Mouse (Mus musculus) hindbrain, embryonic 14.5 days (tissue): ENCODE results near the gene Gm5108. TPM values are rescaled to one million over a fixed set of nuclear protein-coding genes. Genes with fewer than 3 reads are reported as not detected.

Experiments
- ATAC-seq: fragments of 200-750 bp; cut with Nextera tagmentation; 2 replicates; pipeline ENCODE4 v1.8.0; 2017; ENCODE audit warnings: moderate number of reproducible peaks, mild to moderate bottlenecking, moderate TSS enrichment, moderate library complexity; ENCODE audit not compliant: low FRiP score
- DNase-seq: peaks from one replicate; pipeline ENCODE4 v3.0.0-alpha.2; 2015; ENCODE audit warnings: low spot score
- H3K27ac ChIP-seq: fragments of 300-500 bp; sonication (generic); 2 replicates; pipeline ENCODE4 v1.5.1; 2014; ENCODE audit warnings: mild to moderate bottlenecking, moderate library complexity
- H3K27me3 ChIP-seq: fragments of 300-500 bp; sonication (generic); 2 replicates; pipeline ENCODE4 v1.6.1; 2014; ENCODE audit warnings: mild to moderate bottlenecking, low read length, mixed read lengths; ENCODE audit not compliant: control insufficient read depth, insufficient read depth
- H3K36me3 ChIP-seq: fragments of 300-500 bp; sonication (generic); replicated peaks from 2 replicates; pipeline ENCODE4 v1.6.1; 2014; ENCODE audit not compliant: control insufficient read depth, insufficient read depth
- H3K4me1 ChIP-seq: fragments of 300-500 bp; sonication (generic); replicated peaks from 2 replicates; pipeline ENCODE4 v1.6.1; 2014; ENCODE audit warnings: antibody characterized with exemption, low read length, mixed read lengths; ENCODE audit not compliant: control insufficient read depth, insufficient read depth
- H3K4me2 ChIP-seq: fragments of 300-500 bp; sonication (generic); replicated peaks from 2 replicates; pipeline ENCODE4 v1.6.1; 2014; ENCODE audit warnings: mild to moderate bottlenecking, moderate library complexity
- H3K4me3 ChIP-seq: fragments of 300-500 bp; sonication (generic); replicated peaks from 2 replicates; pipeline ENCODE4 v1.5.1; 2014; ENCODE audit warnings: mild to moderate bottlenecking, low read length
- H3K9ac ChIP-seq: fragments of 300-500 bp; sonication (generic); 2 replicates; pipeline ENCODE4 v1.6.1; 2014
- H3K9me3 ChIP-seq: fragments of 300-500 bp; sonication (generic); 2 replicates; pipeline ENCODE4 v1.6.1; 2016; ENCODE audit warnings: low read length; ENCODE audit not compliant: control insufficient read depth
- WGBS: fragments of 180-500 bp; shearing (Covaris S2); extraction: QIAGEN DNeasy Blood & Tissue Kit; methylation state at CpG from one replicate; pipeline ENCODE4 v1.1.7; 2014; 5-methylcytosine and 5-hydroxymethylcytosine counted together
- polyA plus RNA-seq: library from polyadenylated mRNA; unstranded; fragments of >200 nt; fragmentation: Nextera tagmentation; extraction: Ambion mirVana; gene quantifications from 2 replicates; pipeline ENCODE4 v1.2.1, GENCODE M21; 2014

Gm5108 gene
- not detected in 2 replicates for polyA plus RNA-seq

DNA sequence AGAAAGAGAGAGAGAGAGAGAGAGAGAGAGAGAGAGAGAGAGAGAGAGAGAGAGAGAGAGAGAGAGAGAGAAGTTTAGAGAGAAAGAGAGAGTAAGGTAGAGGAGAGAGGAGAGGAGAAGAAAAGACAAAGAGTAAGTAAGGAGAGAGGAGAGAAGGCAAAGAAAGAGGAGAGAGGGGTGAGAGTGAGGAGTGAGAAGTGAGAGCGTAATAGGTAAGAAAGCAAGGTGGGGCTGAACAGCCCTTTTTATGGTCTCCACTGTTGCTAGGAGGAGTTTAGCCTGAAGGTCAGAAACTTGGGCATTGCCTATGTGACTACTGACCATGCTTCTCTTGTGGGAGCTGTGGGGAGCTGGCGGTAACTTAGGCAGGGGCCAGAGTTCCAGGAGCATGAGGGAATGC, at the start of gene Gm5108:
Gene Gm5108 (plus strand): TSS at position 301 of the 400 bp plus-strand sequence.
- H3K27ac ChIP-seq, result no peak within 1 kb of the TSS
- no peaks in the 10 kb centered on the region for H3K9me3 ChIP-seq
- 96% methylated on average over 2 of the region's 2 CpGs for WGBS
- H3K4me2 ChIP-seq, result no peak within 1 kb of the TSS
- no peak for DNase-seq
- H3K4me3 ChIP-seq, result no peak within 1 kb of the TSS
- H3K36me3 ChIP-seq, result no peaks in the 10 kb centered on the region
- no peak for ATAC-seq
- H3K27me3 ChIP-seq, result no peaks in the 10 kb centered on the region
- no peaks in the 10 kb centered on the region for H3K4me1 ChIP-seq
- no peak within 1 kb of the TSS for H3K9ac ChIP-seq

DNA sequence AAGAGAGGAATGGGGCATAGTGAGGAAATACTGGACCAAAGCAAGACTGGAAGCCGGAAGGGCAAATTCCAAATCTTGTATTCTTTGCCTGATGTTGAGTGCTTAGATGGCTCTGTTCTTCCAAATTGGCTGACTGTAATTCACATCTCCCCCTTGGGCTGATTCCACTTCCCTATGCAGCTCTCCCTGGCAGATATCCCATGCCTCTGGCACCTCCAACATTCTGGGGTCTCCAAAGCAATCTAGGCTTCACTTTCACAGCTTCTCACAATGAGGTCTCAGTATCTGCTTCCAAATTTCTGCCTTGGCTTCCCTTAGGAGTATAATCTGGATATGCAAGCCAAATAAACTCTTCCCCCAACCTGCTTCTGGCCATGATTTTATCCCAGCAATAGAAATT, 42.5 kb upstream of the Gm5108 start:
- H3K4me3 ChIP-seq, result no peak overlapping the region
- 90% methylated on average over 1 of the region's 1 CpGs for WGBS
- H3K4me2 ChIP-seq, result no peak overlapping the region
- no peak for ATAC-seq
- no peak overlapping the region for H3K9ac ChIP-seq
- DNase-seq, result no peak
- no peaks in the 10 kb centered on the region for H3K4me1 ChIP-seq
- no peaks in the 10 kb centered on the region for H3K36me3 ChIP-seq
- no peaks in the 10 kb centered on the region for H3K9me3 ChIP-seq
- H3K27ac ChIP-seq, result no peak overlapping the region
- no peaks in the 10 kb centered on the region for H3K27me3 ChIP-seq

DNA sequence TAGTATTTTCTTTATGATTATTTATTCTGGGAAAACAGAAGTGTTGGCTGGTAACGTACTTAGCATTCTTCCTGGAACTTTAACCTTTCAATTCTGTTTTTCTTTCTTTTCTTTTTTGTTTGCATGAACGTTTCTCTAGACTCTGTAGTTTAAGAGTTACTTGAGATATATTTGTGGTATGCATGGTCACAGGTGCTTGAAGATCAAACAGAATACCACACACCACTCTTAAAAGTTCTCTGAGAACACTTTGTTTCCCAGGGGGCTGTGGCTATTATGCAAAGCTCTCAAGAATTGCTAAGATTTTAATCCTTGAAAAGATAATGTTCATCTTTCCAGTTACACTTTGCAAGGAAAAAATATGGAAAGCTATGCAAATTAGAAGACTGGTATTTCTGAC, 36.9 kb upstream of the Gm5108 start:
- H3K4me3 ChIP-seq, result no peak overlapping the region
- no peaks in the 10 kb centered on the region for H3K36me3 ChIP-seq
- no peak overlapping the region for H3K9ac ChIP-seq
- DNase-seq, result no peak
- 80% methylated on average over 2 of the region's 2 CpGs for WGBS
- no peak overlapping the region for H3K27ac ChIP-seq
- no peak overlapping the region for H3K4me2 ChIP-seq
- no peaks in the 10 kb centered on the region for H3K4me1 ChIP-seq
- H3K27me3 ChIP-seq, result no peaks in the 10 kb centered on the region
- no peak for ATAC-seq
- peaks cover 3% of the 10 kb centered on the region; the same call in 1 of the 2 replicates for H3K9me3 ChIP-seq

DNA sequence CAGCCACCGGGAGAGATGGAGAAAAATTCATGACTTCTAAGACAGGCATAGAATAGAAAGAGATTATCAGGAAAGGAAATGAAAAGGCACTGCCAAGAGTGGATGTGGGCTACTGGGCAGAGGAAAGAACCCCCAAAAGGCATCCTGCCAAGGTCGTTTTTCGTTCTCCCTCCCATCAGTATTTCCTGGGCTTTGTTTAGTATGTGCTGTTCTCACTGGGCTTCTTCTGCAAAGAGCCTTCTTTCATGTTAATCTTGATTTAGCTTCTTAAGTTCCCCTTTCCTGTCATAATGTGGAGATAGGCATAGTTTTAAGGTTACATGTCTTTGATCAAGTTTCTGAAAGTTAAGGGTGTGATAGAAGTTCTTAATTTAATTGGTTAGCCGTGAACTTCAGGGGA, 10.9 kb upstream of the Gm5108 start:
- H3K27ac ChIP-seq, result no peak overlapping the region
- H3K27me3 ChIP-seq, result no peaks in the 10 kb centered on the region
- H3K36me3 ChIP-seq, result no peaks in the 10 kb centered on the region
- H3K9me3 ChIP-seq, result no peaks in the 10 kb centered on the region
- DNase-seq, result no peak
- H3K9ac ChIP-seq, result no peak overlapping the region
- H3K4me3 ChIP-seq, result no peak overlapping the region
- H3K4me2 ChIP-seq, result no peak overlapping the region
- no peaks in the 10 kb centered on the region for H3K4me1 ChIP-seq
- WGBS, result 70% methylated on average over 4 of the region's 4 CpGs
- no peak for ATAC-seq

DNA sequence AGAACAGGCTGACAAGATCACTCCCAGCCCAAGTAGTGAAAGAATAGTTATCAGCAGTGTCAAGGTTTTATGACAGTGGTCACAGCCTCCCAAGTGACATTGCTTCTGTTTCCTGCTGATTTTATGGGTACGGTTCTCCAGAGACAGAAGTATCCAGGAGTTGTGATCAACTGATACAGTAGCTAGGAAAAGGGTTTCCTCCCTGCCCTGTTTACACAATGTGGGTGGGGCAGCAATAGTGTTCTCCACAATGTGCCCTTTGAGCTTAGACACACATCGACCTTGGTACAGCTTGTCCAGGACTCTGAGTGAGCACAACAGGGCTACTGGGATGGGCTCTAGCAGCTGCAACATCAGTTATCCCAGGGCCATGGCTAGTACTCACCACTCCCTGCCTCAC, 9.8 kb upstream of the Gm5108 start:
- H3K4me3 ChIP-seq, result no peak overlapping the region
- WGBS, result 81% methylated on average over 2 of the region's 2 CpGs
- H3K4me1 ChIP-seq, result no peaks in the 10 kb centered on the region
- H3K4me2 ChIP-seq, result no peak overlapping the region
- no peaks in the 10 kb centered on the region for H3K9me3 ChIP-seq
- no peak overlapping the region for H3K9ac ChIP-seq
- no peaks in the 10 kb centered on the region for H3K36me3 ChIP-seq
- no peak for ATAC-seq
- no peak overlapping the region for H3K27ac ChIP-seq
- no peaks in the 10 kb centered on the region for H3K27me3 ChIP-seq
- no peak for DNase-seq

DNA sequence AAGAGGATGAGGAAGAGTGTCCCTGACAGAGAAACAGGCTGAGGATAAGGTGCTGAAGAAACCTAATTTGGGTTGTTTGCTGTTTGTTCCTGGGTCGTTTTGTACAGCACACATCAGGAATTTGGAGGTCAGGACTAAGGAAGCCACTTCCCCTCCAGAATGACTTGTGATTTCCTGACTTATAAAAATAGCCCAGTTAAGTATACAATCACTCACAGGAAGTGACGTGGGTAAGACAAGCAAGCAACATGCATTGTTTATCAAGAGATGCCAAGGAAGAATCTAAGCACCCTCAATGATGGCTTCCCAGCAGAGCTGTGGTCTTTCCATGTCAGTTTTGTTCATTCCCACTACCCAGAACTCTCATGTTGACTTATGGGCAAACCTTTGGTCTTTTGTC, 1.7 kb downstream of the Gm5108 start:
- WGBS, result 69% methylated on average over 2 of the region's 2 CpGs

DNA sequence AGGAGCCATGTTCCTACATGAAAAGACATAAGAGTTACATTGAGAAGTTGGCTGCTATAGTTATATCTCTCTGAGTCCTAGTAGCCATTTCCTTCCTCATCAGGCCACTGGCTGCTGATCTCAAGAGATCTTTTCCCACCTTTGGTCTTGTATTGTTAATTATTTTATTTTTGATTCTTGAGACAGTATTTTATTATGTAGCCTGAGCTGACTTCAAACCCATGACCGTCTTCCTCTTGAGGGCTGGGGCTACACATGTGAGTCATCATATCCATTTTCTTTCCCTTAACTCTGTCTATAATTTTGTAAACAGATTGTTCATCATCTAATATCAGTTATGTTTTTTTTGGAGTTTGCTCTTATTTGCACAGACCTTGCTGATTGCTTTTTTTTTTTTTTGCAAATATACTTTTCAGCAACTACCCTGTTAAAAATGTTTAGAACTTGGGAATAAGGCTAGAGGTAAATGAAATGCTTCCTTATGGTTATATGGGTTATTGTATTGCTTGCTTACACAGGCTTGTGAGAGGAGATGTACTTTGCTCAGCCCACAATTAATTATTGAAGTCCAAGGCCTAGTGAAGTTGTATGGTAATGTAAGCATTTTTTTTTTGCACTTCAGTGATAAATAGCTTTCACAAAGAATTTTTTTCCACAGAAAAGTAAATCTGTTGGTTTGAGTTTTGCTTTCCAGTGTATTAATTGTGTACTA, 2.8 kb downstream of the Gm5108 start:
- no peak overlapping the region for H3K4me3 ChIP-seq

More for the DNA sequence above, 1.7 kb downstream of the Gm5108 start:
- no peak overlapping the region for H3K4me3 ChIP-seq
- DNase-seq, result no peak
- no peaks in the 10 kb centered on the region for H3K36me3 ChIP-seq
- H3K4me2 ChIP-seq, result no peak overlapping the region
- no peaks in the 10 kb centered on the region for H3K4me1 ChIP-seq
- no peaks in the 10 kb centered on the region for H3K27me3 ChIP-seq
- no peak for ATAC-seq
- no peaks in the 10 kb centered on the region for H3K9me3 ChIP-seq
- no peak overlapping the region for H3K9ac ChIP-seq
- no peak overlapping the region for H3K27ac ChIP-seq

DNA sequence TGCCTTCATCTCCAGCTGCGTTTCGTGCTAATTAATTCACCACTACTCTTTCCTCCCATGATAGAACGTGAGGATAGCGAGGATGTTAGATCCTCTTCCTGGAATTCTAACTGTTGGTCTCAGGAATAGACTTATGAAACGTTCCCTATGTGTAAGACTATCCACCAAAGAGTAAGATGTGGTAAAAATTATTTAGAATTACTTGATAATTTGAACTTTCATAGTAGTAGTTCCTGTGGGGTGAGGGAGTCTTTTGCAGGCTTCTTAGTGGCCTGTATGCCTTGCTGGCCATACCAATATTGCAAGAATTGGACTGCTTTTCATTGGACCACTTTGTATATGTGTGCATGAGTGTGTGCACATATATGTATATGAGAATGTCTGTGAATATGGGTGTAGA, 4.9 kb downstream of the Gm5108 start, which contains the start of gene Gm21905:
Gene Gm21905 (minus strand): TSS at position 101 of the 400 bp plus-strand sequence.
- WGBS, result 76% methylated on average over 5 of the region's 5 CpGs
- no peak within 1 kb of the TSS for H3K27ac ChIP-seq
- H3K27me3 ChIP-seq, result no peaks in the 10 kb centered on the region

More for the DNA sequence above, 2.8 kb downstream of the Gm5108 start:
- no peak for ATAC-seq
- H3K27ac ChIP-seq, result no peak overlapping the region
- WGBS, result 100% methylated on average over 1 of the region's 1 CpGs
- no peak overlapping the region for H3K4me2 ChIP-seq
- no peak for DNase-seq
- H3K4me1 ChIP-seq, result no peaks in the 10 kb centered on the region
- no peaks in the 10 kb centered on the region for H3K9me3 ChIP-seq
- H3K36me3 ChIP-seq, result no peaks in the 10 kb centered on the region
- no peaks in the 10 kb centered on the region for H3K27me3 ChIP-seq
- H3K9ac ChIP-seq, result no peak overlapping the region

DNA sequence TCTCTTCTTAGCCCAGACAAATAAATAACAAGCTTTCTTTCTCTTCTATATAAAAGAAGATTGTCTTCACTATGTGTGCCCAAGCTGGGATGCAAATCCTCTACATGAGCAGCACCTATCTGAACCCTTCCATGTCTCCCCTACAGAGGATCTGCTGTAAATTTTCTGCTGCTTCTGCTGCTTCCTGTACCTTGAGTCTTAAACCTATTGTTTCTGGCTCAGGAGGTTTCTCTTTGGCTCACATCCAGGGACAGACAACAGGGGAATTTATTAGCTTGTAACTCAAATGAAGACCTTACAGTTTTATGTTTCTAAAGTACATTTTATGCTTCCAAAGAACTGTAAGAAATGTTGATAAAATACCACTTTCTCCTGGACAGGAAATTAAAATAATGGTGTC, 5.5 kb downstream of the Gm5108 start:
- no peaks in the 10 kb centered on the region for H3K4me1 ChIP-seq
- no peak for DNase-seq
- no peak overlapping the region for H3K27ac ChIP-seq
- no peak overlapping the region for H3K9ac ChIP-seq
- no peaks in the 10 kb centered on the region for H3K36me3 ChIP-seq
- H3K9me3 ChIP-seq, result no peaks in the 10 kb centered on the region
- no peaks in the 10 kb centered on the region for H3K27me3 ChIP-seq
- ATAC-seq, result no peak
- no peak overlapping the region for H3K4me2 ChIP-seq
- H3K4me3 ChIP-seq, result no peak overlapping the region

More for the DNA sequence above, 4.9 kb downstream of the Gm5108 start, which contains the start of gene Gm21905:
- H3K9me3 ChIP-seq, result no peaks in the 10 kb centered on the region
- no peaks in the 10 kb centered on the region for H3K4me1 ChIP-seq
- H3K4me2 ChIP-seq, result no peak within 1 kb of the TSS
- DNase-seq (no peak), ATAC-seq (no peak)
- H3K4me3 ChIP-seq, result no peak within 1 kb of the TSS
- H3K9ac ChIP-seq, result no peak within 1 kb of the TSS
- no peaks in the 10 kb centered on the region for H3K36me3 ChIP-seq

DNA sequence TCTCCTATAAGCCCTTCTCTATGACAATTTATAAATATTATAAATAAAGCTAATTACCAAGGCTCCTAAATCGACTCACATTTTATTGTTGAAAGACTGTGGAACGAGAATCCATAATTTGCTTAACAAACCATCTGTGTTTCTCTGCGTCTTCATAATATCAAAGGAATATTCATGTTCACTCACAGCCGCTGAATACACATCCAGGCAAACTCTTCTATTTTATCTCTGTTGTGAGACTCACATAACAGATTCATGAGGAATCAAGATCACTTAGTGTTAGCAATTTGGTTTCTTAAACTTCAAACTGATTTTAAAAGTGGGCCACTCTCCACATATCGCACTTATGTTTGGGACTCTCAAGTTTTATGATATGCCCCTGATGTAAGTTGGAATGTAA, 6.6 kb downstream of the Gm5108 start:
- ATAC-seq (no peak), DNase-seq (no peak)
- WGBS, result 93% methylated on average over 5 of the region's 5 CpGs
- no peak overlapping the region for H3K4me3 ChIP-seq
- H3K4me2 ChIP-seq, result no peak overlapping the region
- no peaks in the 10 kb centered on the region for H3K4me1 ChIP-seq
- no peak overlapping the region for H3K27ac ChIP-seq
- no peaks in the 10 kb centered on the region for H3K9me3 ChIP-seq
- no peak overlapping the region for H3K9ac ChIP-seq
- no peaks in the 10 kb centered on the region for H3K27me3 ChIP-seq
- no peaks in the 10 kb centered on the region for H3K36me3 ChIP-seq
